Mouse (Mus musculus) 416B (cell line): Measurements from ENCODE around the gene Sertad1.
A peak's percentile ranks its signal among the peaks of the same experiment; 100 is the strongest.
"Not testable (repeated sequence)": the region's sequence is repeated elsewhere in the genome, so short reads cannot be mapped to it uniquely, and the experiment has no call there.

Experiments
- DNase-seq: peaks from one replicate; pipeline ENCODE4 v3.0.0; 2011; ENCODE audit warnings: low read depth

The Sertad1 gene

DNA sequence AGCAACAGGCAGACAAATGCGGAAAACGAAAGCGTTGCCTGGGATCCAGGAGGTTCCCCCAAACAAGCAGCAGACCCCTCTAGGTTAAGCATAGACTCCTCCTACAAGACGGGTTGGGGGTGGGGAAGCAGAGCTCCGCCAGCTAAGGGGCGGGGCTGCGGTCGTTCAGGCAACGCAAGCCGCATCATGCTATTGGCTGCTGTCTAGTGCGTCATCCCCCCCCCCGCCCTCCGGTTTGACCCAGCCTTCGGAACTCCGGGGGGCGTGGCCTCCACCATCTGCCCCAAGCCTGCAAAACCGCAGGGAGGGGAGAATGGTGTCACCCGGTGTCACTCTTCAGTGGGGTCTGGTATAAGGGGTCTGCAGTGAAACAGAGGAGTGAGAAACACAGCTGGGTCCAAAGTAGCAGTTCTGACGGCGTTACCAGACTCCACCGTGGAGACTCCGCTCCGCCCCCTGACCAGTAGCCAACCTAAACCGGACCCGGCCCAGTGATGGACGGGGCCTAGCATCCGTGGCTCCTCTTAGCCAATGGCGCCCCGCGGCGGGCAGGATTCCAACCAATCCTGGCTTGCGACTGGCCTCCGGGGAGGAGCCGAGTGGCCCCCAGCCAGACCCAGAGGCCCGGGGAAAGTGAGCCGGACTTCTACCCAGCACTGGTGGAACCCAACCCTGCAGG is 13.4 kb upstream of the Sertad1 start, which contains the start of gene Sertad3:
TSS of gene Sertad3 (plus strand) at position 613 of the 679 bp plus-strand sequence.
- DNase-seq: peak; percentile 99

DNA sequence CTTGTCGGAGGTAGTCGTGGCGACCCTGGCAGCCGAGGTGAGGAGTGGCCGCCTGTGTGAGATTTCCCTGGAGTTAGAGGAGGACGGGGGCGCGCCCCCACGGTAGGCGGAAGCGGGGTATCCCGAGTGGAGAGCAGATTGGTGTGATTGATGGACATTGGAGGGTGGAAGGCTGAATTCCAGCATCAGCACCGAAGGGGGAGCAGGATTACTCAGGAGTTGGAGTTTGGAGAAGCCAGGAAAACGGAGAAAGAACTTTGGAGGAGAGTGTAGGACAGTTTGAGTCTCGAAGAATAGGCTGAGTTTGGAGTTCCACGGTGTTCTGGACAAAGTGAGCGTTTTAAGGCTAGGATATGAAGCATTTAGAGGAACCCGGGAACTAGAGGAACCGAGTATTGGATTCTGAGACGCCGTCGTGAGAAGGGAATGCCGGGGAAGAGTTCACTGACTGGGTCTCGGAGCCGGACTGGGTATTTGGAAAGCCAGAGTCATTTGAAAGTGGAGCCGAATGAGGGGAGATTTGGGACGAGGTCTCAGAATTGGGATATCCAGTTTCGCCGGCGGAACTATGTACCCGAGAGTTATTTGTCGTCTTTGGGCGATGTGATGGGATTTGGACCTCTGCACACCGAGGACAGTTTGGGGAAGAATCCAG is 12.7 kb upstream of the Sertad1 start:
- no peak for DNase-seq

DNA sequence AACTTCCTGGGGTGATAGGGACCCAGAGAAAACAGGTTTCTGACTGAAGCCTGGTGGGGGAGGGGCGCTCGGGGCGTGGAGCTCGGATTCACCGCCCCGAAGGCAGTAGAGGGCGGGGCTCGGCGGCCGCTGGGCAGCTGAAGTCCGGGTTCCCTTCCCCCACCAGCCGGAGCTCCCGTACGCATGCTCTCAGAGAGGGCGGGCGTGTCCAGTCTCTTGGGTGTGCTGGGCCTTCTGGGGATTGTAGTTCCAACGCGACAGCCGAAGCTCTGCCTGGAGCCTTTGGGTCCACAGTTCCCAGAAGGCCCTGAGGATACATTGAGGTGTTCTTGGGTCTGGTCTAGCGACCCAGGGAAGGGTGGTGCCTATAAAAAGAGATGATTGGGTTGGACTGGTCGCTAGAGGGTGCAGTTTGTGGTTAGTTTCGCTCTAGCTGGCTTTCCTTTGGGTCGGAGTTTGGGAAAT is 12.2 kb upstream of the Sertad1 start:
- DNase-seq: peak; percentile 100

DNA sequence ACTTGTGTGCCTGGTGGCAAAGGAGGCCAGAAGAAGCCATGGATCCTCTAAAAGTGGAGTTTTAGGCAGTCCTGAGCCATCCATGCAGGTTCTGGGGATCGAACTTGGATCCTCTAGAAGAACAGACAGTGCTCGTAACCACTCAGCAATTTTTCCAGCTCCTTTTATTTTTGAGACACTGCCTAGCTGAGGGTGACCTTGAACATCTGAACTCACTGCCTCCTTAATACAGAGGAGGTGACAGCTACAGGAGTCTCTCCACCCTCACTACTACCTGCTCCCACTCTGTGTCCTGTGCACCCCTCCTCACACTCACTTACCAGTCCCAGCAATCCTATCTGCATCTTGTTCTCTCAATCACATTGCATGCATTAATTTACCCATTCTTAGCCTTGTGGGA is 11.1 kb upstream of the Sertad1 start:
- no peak for DNase-seq

DNA sequence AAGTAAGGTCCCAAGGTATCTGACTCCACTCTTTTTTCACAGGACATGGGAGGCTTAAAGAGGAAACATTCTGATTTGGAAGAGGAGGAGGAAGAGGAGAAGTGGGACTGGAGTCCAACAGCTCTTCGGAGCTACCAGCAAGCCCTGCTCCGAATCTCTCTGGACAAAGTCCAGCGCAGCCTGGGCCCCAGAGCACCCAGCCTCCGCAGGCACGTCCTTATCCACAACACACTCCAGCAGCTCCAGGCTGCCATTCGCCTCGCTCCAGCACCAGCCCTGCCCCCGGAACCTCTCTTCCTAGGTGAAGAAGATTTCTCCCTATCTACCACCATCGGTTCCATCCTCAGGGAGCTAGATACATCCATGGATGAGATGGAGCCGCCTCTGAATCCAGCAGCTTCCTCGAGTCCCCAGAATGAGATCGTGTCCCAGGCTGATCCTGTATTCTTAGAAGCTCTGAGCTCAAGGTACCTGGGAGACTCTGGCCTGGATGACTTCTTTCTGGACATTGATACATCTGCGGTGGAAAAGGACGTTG is 10.5 kb upstream of the Sertad1 start:
- no peak for DNase-seq

DNA sequence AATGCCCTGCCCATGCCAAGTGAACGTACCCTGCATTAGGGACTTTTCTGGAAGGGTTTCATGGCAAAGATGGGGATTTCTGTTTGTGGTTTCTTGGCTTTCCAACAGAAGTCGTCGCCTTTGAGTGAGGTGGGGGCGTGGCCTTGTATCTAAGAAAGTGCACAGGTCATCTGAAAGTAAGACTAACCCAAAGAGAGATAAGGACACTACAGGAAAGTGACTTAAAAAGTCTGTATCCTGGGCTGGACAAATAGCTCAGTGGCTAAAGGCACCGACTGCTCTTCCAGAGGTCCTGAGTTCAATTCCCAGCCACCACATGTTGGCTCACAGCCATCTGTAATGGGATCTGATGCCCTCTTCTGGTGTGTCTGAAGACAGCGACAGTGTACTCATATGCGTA is 8.1 kb upstream of the Sertad1 start:
- peak; percentile 56 for DNase-seq

DNA sequence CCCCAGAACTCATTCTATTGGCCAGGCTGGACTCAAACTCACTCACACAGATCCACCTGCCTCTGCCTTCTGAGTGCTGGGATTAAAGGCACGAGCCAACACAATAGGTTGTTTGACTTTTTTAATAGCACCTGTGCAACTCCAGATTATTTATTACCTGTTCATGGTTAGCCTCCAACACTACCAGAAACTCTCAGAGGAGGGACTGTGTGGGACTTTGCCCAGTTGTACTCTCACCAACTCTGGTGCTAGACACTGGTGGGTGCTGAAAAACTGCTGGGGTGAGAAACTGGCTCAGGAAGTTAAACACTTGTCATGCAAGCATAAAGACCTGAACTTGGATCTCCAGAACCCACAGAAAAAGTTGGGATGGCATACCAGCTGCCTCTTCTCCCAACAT is 7.0 kb upstream of the Sertad1 start:
- DNase-seq: no peak

DNA sequence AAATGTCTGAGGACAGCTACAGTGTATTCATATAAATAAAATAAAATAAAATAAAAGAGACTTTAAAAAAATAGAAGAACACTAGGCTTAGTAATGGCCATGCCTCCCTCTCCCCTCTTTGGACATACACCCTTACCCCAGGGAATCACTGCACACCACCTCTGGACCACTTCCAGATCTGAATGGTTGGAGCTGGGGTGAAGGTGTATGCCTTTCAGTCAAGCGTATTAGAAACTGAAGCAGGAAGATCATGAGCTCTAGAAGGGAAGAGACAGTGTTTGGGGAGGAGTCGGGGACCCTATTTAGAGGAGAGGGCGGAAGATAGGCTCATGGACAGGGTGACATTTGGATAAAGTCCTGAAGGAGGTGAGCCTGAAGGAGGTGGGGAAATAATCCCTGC is 6.2 kb upstream of the Sertad1 start:
- no peak for DNase-seq

DNA sequence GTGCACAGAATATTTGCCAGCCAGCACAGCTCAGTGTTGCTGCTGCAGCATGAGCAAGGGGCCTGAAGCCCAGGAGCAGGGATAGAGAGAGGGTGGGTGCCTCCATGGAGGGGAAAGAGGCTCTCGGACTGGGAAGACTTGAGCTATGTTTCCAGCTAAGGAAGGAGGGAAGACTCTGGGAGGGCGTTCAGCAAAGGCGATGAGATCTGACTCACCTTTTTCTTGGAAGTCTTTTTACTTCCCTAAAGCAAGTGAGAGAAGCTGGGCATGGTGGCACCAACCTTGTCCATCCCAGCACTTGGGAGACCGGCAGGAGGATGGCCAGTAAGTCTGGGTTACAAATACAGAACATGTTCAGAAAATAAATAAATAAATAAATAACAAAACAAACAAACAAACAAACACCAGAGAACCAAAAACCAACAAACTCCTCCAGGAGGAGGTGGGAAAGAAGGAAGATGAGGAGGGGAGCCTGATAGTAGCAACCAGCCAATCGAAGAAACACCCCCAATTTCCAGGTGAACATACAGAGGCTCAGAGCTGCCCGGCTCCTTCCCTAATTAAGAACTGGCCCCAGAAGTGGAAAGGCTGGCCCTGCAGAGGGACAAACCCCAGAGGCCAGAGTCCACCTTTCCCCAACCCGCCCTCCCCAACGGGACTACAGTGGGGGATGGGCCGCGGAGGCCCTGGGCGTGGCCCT is 5.6 kb upstream of the Sertad1 start:
- no peak for DNase-seq

DNA sequence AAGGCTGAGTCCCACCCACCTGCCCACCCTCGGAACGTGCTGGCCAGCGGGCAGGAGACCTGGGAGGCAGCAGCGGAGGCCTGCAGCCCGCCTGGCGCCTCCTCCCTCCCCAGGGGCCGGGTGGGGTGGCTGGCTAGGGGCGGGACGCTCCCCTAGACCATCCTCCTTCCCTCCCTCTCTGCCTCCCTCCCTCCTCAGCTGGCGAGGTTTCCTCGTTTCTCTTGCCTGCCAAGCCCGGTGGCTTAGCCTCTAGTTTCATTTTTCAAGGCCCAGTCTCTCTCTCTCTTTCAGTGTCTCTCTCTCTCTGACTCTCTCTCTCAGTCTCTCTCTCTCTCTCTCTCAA is 5.1 kb upstream of the Sertad1 start:
- DNase-seq: peak; percentile 94

DNA sequence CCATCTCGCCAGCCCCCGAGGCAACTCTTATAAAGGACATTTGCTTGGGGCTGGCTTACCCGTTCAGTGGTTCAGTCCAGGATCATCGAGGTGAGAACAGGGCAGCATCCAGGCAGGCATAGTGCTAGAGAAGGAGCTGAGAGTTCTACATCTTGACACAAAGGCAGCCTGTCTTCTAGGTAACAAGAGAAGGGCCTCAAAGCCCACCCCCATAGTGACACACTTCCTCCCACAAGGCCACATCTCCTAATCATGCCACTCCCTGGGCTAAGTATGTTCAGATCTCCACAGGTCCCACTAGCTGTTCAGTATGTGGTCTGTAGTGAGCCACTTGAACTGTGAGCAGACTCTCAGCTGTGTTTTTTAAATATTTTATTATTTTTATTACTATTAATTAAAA is 2.9 kb upstream of the Sertad1 start:
- DNase-seq: peak; percentile 79

DNA sequence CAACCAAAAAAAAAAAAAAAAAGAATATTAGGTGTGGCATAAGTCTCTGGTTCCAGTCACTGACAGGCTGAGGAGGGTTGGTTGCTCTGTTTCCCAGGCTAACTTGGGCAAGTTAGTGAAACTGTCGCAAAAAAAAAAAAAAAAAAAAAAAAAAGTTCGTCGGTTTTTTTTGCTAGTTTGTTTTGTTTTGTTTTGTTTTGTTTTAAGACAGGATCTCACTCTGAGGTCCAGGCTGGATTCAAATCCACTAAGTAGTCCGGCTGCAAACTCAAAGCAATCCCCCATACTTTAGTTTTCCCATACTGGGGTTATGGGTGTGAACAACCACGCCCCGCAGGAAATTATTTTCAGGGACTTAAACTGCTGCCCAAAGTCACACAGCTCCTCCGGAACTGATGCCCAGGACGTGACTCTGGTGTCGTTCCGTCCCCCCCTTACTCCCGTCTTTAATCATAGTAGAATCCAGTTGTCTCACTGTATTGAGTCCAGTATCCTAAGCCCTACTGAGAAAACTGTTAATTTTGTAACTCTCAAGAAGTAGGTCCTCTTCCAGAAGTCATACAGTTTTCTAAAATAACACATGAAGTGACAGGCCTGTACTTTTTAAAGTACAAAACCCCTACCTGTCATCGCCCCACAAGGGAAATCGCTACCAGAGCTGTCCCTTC is 474 bp upstream of the Sertad1 start:
- peak; percentile 95 for DNase-seq

DNA sequence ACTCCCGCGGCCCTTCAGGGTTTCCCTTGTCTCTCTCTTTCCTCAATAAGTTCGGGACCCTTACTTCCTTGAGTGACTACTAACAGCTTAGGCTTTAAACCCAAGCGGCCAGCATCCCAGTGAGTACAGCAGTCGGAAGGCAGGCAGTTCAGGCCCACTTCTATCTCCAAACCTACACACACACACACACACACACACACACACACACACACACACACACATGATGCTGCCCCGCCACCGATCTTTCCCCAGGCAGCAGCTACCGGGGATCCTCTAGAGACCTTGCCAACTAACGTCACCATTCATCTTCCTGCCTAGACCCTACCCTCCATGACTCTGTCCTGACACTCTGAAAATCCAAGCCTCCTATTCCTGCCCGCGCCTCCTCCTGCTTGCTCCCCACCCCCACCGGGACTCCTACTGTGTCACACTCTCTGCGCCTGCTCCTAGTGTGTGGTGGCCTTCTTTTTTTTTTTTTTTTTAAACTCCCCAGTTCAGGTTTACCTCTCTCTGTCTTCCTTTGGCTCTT is 1.1 kb downstream of the Sertad1 start:
- DNase-seq: peak; percentile 75

DNA sequence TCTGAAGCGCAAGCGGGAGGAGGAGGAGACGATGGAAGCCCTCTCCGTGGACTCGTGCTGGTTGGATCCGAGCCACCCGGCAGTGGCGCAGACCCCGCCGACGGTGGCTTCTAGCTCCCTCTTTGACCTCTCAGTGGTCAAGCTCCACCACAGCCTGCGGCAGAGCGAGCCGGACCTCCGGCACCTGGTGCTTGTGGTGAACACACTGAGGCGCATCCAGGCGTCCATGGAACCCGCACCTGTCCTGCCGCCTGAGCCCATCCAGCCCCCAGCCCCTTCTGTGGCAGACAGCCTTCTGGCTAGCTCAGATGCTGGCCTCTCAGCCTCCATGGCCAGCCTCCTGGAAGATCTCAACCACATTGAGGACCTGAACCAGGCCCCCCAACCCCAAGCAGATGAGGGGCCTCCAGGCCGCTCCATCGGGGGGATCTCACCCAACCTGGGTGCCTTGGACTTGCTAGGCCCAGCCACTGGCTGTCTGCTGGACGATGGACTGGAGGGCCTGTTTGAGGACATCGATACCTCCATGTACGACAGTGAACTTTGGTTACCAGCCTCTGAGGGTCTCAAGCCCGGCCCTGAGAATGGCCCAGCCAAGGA is 2.7 kb downstream of the Sertad1 start:
- no peak for DNase-seq

DNA sequence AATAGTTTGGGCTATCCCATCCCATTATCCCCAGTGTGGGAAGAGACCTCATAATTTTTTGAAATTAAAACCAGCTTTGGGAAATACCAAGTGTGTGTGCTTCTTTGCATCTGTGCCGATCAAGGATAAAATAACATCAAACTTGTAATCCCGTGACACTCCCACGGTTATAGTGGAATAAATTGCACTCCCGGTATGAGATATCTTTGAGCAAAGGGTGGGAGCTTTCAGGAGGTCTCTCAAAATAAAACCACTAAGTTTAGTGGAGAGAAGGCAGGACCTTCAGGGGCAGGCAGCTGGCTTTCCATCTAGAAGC is 3.5 kb downstream of the Sertad1 start:
- DNase-seq: no peak

DNA sequence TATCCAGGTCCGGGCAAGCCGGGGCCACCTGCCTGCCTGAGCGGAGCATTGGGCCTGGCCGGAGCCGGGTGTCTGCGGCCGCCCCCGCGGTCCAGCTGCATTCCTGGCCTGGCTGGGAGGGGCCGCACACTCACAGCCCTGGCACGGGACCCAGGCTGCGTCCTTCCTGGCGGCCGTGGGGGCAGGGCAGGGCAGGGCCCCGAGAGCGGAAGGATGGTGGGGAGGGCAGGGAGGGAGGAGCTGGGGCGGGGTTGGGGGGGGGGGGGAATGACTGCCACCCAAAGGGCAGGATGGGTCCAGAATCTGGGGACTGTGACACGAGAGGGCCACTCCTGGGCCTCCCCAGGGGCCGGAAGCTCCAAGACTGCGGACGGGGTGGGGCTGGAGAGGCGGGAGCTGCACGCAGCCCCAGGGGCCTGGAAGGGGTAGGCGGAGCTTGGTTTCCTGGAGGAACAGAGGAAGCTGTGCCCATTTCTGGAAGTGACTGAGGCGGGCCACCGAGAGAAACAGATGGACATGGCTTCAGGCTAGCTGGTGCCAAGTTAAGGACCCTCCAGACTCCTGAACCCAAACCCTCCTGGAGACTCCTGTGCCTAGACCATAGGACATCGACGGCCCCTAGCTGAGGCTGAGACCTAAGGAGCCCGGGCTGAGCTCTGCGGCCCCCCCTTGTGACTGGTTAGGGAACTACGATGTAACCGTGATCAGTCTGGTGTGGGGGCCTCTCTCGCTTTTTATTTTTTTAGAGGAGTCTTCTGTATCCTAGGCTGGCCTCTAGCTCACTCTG is 4.0 kb downstream of the Sertad1 start:
- peak; percentile 98 for DNase-seq

DNA sequence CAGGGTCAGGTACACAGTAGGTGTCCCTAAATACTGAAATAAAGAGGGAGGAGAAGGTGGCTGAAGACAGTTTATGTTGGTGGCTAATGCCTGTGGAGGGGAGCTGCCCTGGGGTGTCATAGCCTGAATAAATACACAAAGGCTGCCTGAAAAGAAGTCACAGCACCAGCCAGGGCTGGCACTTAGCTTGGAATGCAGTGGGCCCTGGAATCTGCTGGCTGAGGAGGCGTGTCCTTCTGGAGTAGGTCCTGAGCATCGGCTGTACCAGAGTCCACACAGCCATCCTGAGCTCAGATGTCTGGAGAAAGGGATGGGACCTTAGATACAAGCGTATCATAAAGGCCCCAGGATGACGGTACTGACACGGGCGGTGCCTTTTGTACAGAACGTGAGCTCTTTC is 5.1 kb downstream of the Sertad1 start:
- no peak for DNase-seq

DNA sequence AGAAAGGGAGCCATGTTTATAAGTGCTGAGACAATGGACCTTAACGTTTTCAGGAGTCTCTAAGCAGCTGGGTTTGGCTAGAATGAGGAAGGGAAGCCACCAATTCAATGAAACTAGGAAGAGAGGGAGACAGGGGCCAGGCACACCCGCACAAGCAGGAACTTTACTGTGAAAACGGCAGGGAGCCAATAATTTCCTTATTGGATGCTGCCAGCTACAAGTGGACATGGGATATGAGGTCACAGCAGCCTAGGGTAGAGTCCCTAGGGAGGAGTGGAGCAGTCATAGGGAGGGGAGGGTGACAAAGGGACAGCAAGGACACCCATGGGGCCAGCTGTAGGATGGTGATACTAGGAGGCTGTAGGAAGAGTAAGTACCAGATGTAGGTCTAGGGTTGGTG is 6.3 kb downstream of the Sertad1 start:
- DNase-seq: no peak

DNA sequence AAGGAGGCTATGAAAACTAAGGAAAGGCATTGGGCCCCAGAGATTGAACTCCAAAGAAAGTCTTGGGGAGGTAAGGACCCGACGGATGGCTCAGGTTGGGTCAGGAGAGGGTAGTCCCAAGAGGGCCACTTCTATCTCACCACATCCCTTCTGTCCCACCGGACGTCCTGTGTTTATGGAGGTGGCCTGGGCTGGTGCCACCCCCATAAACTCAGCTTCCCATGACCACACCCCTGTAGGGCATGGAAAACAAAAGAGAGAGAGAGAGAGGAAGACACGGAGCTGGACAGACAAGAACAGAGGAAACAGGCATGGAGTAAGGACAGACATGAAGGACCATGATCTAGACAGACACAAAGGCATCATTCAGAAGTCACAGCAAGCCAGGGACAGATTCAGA is 6.7 kb downstream of the Sertad1 start:
- DNase-seq: no peak

DNA sequence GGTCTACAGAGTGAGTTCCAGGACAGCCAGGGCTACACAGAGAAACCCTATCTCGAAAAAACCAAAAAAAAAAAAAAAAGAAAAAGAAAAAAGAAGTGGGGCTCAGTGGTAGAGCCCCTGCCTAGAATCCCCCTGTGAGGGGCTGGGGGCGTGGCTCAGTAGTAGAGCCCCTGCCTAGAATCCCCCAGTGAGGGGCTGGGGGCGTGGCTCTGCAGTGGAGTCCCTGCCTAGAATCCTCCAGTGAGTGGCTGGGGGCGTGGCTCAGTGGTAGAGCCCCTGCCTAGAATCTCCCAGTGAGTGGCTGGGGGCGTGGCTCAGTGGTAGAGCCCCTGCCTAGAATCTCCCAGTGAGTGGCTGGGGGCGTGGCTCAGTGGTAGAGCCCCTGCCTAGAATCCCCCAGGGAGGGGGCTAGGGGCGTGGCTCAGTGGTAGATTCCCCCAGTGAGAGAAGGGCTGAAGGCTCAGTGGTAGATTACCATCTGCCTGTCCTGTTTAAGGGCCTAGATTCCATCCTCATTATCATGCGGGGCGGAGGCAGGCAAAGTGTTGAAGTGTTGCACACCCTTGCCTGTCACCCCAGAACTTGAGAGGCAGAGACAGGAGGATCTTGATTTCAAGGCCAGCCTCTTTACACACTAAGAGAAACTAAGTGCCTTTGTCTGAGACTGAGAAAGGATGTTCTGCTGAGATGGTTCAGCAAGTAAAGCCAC is 8.1 kb downstream of the Sertad1 start:
- DNase-seq: not testable (repeated sequence)

DNA sequence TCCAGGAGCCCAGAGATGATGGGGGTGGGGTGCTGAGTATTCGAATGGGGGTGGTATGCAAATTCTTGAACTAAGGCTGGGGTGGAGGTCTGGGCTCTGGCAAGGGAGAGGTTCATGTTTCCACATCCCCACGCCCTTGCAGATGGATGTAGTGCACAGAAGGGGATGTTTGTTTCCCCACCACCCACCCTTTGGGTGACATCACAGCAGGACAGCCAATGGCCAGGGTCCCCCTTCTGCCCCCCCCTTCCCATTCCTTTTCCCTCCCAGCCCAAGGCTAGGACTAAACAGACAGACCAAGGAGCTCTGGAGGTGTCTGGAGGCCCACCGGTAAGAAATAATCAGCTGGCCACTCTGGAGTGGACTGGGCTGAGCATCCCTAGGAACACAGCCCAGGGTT is 12.3 kb downstream of the Sertad1 start, which contains the start of gene Prx:
TSS of gene Prx (plus strand) at position 289 of the 400 bp plus-strand sequence.
- no peak for DNase-seq
